Mouse (Mus musculus) v-Abl transformed pro-B cells (cell line): ENCODE measurements around the gene Mctp2.

Experiments used
- in situ Hi-C, 2 experiments: fragments of 400-800 bp; cut with MboI; formaldehyde crosslinking; loops; one replicate each; pipeline ENCODE4 v1.15.1; 2025; ENCODE audit not compliant: unreplicated experiment in 2 of 2

The Mctp2 gene

GRCm38 (mm10) chr7:72306382-72306841 is at the start of gene Mctp2:
Mctp2 (minus strand) TSS chr7:72306608.
- in situ Hi-C loops = no loop called here

GRCm38 (mm10) chr7:72345901-72346300 is 39.5 kb upstream of the Mctp2 start:
- in situ Hi-C loops = no loop called here

GRCm38 (mm10) chr7:72343751-72344150 is 37.3 kb upstream of the Mctp2 start:
- in situ Hi-C loops = no loop called here

- in situ Hi-C loops = no loop called here
These were observed 36.4 kb upstream of the Mctp2 start for GRCm38 (mm10) chr7:72342822-72343221.

GRCm38 (mm10) chr7:72325961-72326360 is 19.6 kb upstream of the Mctp2 start:
- in situ Hi-C loops = no loop called here

- in situ Hi-C loops = no loop called here
These were observed 14.5 kb upstream of the Mctp2 start for GRCm38 (mm10) chr7:72320906-72321305.

- in situ Hi-C loops = no loop called here
These were observed 14.0 kb upstream of the Mctp2 start for GRCm38 (mm10) chr7:72320441-72320840.

GRCm38 (mm10) chr7:72314395-72315060 is 8.1 kb upstream of the Mctp2 start:
- in situ Hi-C loops = no loop called here

GRCm38 (mm10) chr7:72313908-72314307 is 7.5 kb upstream of the Mctp2 start:
- in situ Hi-C loops = no loop called here

- in situ Hi-C loops = no loop called here
These were observed 5.2 kb upstream of the Mctp2 start for GRCm38 (mm10) chr7:72311582-72311981.

GRCm38 (mm10) chr7:72308078-72308477 is 1.7 kb upstream of the Mctp2 start:
- in situ Hi-C loops = no loop called here

- in situ Hi-C loops = no loop called here
These were observed 439 bp upstream of the Mctp2 start for GRCm38 (mm10) chr7:72306847-72307246.

- in situ Hi-C loops = no loop called here
These were observed 437 bp downstream of the Mctp2 start for GRCm38 (mm10) chr7:72305971-72306370.

GRCm38 (mm10) chr7:72301667-72302066 is 4.7 kb downstream of the Mctp2 start:
- in situ Hi-C loops = no loop called here

GRCm38 (mm10) chr7:72299726-72300125 is 6.7 kb downstream of the Mctp2 start:
- in situ Hi-C loops = no loop called here

GRCm38 (mm10) chr7:72297013-72297412 is 9.4 kb downstream of the Mctp2 start:
- in situ Hi-C loops = no loop called here

GRCm38 (mm10) chr7:72296171-72296570 is 10.2 kb downstream of the Mctp2 start:
- in situ Hi-C loops = no loop called here

GRCm38 (mm10) chr7:72294886-72295285 is 11.5 kb downstream of the Mctp2 start:
- in situ Hi-C loops = no loop called here

GRCm38 (mm10) chr7:72293784-72294538 is 12.4 kb downstream of the Mctp2 start:
- in situ Hi-C loops = no loop called here

GRCm38 (mm10) chr7:72292232-72292913 is 14.0 kb downstream of the Mctp2 start:
- in situ Hi-C loops = no loop called here

- in situ Hi-C loops = no loop called here
These were observed 25.7 kb downstream of the Mctp2 start for GRCm38 (mm10) chr7:72280721-72281120.
